Mouse (Mus musculus) gastrocnemius, adult 18-20 months (tissue): Measurements from ENCODE around the gene Kirrel. TPM values are rescaled to one million over a fixed set of nuclear protein-coding genes. Genes with fewer than 3 reads are reported as not detected.

Source experiments
- DNase-seq: peaks from one replicate; pipeline ENCODE4 v3.0.0; 2021; ENCODE audit warnings: low spot score
- long read RNA-seq, 2 experiments: library from polyadenylated mRNA; stranded (forward); transcript quantifications; one replicate each; pipeline ENCODE4 v2.0.0; 2021
- total RNA-seq, 2 experiments: library from RNA; stranded (reverse); gene quantifications; 2 replicates each; pipeline ENCODE4 v1.2.3; 2021

Gene Kirrel
- 1 to 10 TPM; 2.7 to 4.9 TPM for total RNA-seq
- long read RNA-seq, experiment 1, partial matches to known transcripts = 0 of 4 reads
- long read RNA-seq, experiment 1, other reads (novel, unspliced or antisense) = 4 of 4 reads
- long read RNA-seq, experiment 2, partial matches to known transcripts = 0 of 2 reads
- long read RNA-seq, experiment 2, other reads (novel, unspliced or antisense) = 2 of 2 reads

- DNase-seq = peak; percentile 81
Observed at GRCm38 (mm10) chr3:87174096-87174768, at the start of gene Kirrel. TSS of gene Kirrel (minus strand) at chr3:87174747.

- DNase-seq = no peak
Observed at GRCm38 (mm10) chr3:87223636-87224035, 49.1 kb upstream of the Kirrel start.

GRCm38 (mm10) chr3:87222346-87222745 is 47.8 kb upstream of the Kirrel start:
- no peak for DNase-seq

- no peak for DNase-seq
Observed at GRCm38 (mm10) chr3:87215176-87215575, 40.6 kb upstream of the Kirrel start.

- no peak for DNase-seq
Observed at GRCm38 (mm10) chr3:87214221-87214864, 39.8 kb upstream of the Kirrel start.

- DNase-seq = no peak
Observed at GRCm38 (mm10) chr3:87206336-87207075, 32.0 kb upstream of the Kirrel start.

- DNase-seq = no peak
Observed at GRCm38 (mm10) chr3:87196637-87197036, 22.1 kb upstream of the Kirrel start.

GRCm38 (mm10) chr3:87195041-87195440 is 20.5 kb upstream of the Kirrel start:
- no peak for DNase-seq

- DNase-seq = no peak
Observed at GRCm38 (mm10) chr3:87194591-87194990, 20.0 kb upstream of the Kirrel start.

- no peak for DNase-seq
Observed at GRCm38 (mm10) chr3:87193756-87194155, 19.2 kb upstream of the Kirrel start.

GRCm38 (mm10) chr3:87193352-87193751 is 18.8 kb upstream of the Kirrel start:
- DNase-seq = no peak

- no peak for DNase-seq
Observed at GRCm38 (mm10) chr3:87176687-87177086, 2.1 kb upstream of the Kirrel start.

- DNase-seq = peak; percentile 53
Observed at GRCm38 (mm10) chr3:87175438-87175815, 880 bp upstream of the Kirrel start.

GRCm38 (mm10) chr3:87174769-87175437 is 356 bp upstream of the Kirrel start:
- no peak for DNase-seq

GRCm38 (mm10) chr3:87173486-87174085 is 961 bp downstream of the Kirrel start:
- no peak for DNase-seq

- no peak for DNase-seq
Observed at GRCm38 (mm10) chr3:87173103-87173444, 1.5 kb downstream of the Kirrel start.

- DNase-seq = no peak
Observed at GRCm38 (mm10) chr3:87172351-87173102, 2.0 kb downstream of the Kirrel start.

GRCm38 (mm10) chr3:87171201-87172100 is 3.1 kb downstream of the Kirrel start:
- DNase-seq = no peak

GRCm38 (mm10) chr3:87169402-87170015 is 5.0 kb downstream of the Kirrel start:
- DNase-seq = no peak
